Mouse (Mus musculus) cerebellum, adult (tissue): ENCODE results near the gene Itm2b.

Source experiments
- ATAC-seq: cut with Nextera tagmentation; 2 replicates; pipeline ENCODE4 v1.9.2; 2017; ENCODE audit warnings: mild to moderate bottlenecking, moderate library complexity, mixed read lengths; ENCODE audit not compliant: insufficient number of reproducible peaks, low FRiP score, low TSS enrichment

The Itm2b gene

GRCm38 (mm10) chr14:73384913-73385719 is at the start of gene Itm2b:
Itm2b (minus strand) TSS chr14:73385289.
- peak; percentile 47 for ATAC-seq

- ATAC-seq = no peak
Observed at GRCm38 (mm10) chr14:73433487-73433886, 48.4 kb upstream of the Itm2b start.

DNA sequence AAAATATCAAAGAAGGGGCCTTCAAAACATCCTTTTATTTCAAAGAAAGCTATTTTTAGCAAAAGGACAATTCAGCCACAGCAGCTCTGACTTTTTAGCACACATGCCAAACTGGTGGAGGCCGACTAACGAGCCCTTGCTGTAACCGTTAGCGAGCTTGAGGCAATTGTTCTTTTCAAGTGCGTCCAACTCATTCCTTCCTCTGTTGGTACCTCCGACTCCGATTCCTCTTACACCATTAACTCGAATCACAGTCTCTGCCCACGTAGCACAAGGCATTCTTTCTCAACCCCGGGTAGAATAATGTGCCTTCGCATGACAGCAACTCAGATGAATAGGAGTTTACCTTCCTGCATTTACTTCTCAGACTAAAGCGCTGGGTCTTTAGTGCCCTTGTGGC is 45.5 kb upstream of the Itm2b start:
- no peak for ATAC-seq

DNA sequence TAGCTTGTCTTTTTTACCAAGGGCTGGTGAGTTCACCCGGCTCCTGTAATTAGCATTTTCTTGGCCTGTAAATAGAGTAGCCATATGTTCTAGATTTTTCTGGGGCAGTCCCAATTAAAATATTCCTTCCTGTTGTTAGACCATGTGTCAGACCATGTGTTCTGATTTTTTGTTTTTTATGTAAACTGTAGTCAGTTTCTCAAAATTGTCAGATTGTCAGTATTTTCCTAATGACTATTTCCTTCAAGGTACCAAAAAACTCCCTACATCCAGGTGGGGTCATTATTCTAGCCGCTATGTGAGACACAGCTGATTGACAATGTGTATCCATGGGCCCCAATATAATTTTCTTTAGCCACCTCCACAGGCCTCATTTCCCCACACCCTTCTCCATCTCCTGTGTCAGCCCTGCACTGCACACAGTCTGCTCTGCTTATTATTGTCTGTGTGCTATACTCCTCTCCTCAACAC is 40.5 kb upstream of the Itm2b start:
- peak; percentile 85 for ATAC-seq

DNA sequence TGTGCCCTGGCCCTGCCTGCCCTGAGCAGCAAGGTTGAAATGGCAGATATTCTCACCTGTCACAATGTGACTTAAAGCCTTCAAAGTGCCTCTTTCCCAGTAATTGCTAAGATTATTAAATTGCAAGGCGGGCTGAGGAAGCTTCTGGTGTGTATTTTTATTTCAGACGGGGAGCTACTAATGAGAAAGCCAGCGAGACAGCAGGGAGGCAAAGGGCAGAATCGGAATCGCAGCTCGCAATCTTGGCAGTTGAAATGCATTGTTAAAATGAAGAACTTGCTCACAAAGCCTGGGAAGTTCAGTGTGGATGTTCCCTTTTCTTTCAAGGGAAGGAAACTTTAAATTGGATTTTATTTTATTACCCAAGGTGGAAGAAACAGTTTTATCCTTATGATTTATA is 39.9 kb upstream of the Itm2b start:
- peak; percentile 57; the same call in 1 of the 2 replicates for ATAC-seq

DNA sequence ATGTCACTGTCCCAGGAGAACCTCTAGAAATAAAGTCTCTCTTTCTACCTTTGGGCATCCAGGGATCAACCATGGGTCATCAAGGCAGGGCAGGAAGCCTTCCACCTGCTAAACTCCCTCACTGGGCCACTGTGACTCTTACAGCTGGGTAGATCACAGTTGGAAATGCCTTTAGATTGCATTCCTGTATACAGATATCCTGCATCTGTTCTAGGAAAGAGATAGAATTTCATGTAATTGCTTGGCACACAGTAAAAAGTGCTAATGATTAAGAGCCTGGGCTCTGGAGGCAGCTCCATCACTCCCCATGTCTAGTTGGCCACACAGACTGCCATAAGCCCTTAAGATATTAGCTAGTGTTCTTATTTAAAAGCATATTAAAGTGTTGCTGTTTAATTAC is 38.5 kb upstream of the Itm2b start:
- no peak for ATAC-seq

- no peak for ATAC-seq
Observed at GRCm38 (mm10) chr14:73422621-73423020, 37.5 kb upstream of the Itm2b start.

DNA sequence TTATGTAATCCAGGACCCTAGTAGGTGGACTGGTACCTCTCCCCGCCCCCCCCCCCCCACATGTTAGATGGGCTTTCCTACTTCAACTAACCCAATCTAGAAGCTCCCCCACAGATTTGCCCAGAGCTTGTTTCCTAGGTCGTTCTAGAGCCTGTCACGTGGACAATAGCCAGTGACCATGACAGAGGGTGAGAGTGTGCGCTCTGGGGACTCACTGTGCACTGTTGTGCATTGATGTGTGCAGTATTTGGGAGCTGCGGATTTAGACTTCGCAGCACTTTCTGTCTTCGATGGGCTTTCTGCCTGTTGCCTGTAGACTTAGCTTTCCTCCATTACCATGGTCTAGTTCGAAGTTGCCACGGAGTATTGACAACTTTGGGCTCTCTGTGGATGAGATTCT is 36.5 kb upstream of the Itm2b start:
- no peak for ATAC-seq

- ATAC-seq = no peak
Observed at GRCm38 (mm10) chr14:73420138-73420745, 35.2 kb upstream of the Itm2b start.

GRCm38 (mm10) chr14:73416511-73416910 is 31.4 kb upstream of the Itm2b start:
- ATAC-seq = no peak

DNA sequence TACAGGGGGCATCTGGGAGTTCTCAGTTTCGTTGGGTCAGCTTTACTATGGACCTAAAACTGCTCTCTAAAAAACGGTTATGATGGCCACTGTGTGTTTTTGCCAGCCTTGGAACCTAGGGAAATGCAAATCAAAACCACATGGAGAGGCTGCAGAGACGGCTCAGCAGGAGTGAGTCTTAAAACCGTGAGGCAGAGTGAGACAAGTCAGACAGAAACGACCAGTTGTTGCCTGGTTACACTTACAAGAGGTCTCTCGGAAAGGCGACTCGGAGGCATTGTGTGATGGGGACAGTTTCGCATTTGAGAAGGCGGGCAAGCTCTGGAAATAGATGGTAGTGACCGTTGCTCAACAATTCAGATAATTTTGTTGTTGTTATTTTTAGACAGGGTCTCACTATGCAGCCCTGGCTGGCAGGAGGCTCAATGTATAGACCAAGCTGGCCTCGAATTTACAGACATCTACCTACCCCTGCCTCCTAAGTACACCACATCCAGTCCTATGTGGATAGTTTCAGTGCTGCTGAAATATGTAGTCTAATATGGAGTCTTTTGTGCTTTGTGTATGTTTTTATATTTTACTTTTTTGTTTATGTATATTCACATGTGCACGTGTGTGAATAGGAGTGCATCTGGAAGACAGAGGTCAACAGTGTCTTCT is 30.4 kb upstream of the Itm2b start:
- ATAC-seq = no peak

GRCm38 (mm10) chr14:73411729-73412128 is 26.6 kb upstream of the Itm2b start:
- ATAC-seq = no peak

DNA sequence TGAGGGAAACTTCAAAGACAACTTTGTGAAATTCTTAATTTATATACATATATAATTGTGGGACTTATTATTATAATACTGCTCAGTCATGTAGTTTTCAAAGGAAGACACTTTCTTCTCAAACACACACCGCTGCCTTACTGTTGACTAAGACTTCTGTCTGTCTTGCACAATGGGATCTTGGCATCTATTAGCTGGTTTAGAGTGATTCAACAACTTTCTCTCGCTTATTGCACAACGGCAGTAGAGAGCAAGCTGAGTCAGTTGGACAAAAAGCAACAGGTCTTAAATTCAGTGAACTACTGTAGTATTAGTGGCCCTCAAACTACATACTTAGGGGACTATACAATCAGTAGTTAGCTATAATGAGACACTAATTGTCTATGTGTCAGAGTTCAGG is 25.0 kb upstream of the Itm2b start:
- no peak for ATAC-seq

DNA sequence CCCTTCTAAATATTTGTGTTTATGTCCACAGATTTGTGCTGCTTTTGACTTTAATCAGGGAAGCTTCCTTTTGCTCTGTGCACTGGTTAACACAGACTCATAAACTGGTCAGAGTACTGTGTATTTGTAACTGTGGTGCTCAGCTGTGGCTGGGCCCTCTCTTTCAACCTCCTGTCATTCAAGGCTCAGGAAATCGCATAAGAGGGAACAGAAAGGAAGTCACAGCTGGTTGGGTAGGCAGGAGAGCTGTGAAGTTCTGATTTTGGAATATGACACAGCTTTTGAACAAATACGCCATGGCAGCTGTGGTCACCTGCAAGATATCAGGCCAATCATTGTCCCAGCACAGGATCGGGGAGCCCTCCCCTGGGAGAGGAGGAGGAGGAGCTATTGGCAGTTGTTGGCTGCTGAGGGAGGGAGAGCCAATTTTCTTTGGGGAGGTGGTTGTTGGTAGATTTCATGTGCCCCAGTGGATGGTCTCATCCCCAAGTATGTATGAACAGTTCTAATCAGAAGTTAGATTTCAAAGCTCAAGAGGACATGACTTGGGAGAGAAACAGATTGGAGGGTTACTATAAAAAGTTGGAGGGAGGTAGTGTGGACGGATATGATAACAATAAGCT is 23.2 kb upstream of the Itm2b start:
- no peak for ATAC-seq

GRCm38 (mm10) chr14:73404016-73404415 is 18.9 kb upstream of the Itm2b start:
- no peak for ATAC-seq

DNA sequence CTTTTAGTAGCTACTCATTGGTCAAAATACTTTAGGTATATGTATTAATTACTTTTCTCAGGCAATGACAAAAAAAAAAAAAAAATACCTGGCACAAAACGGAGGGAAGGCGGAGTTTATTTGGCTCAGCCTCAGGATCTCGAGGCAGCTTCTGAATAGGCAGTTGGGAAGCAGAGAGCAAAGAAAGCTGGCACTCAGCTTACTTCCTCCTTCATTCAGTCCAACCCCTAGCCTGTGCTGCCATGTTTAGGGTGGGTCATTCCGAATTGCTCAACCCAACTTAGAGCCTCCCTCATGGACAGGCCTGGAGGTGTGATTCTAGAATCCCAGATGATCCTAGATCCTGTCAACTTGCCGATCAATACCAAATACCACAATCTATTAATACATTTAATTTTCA is 18.3 kb upstream of the Itm2b start:
- ATAC-seq = no peak

DNA sequence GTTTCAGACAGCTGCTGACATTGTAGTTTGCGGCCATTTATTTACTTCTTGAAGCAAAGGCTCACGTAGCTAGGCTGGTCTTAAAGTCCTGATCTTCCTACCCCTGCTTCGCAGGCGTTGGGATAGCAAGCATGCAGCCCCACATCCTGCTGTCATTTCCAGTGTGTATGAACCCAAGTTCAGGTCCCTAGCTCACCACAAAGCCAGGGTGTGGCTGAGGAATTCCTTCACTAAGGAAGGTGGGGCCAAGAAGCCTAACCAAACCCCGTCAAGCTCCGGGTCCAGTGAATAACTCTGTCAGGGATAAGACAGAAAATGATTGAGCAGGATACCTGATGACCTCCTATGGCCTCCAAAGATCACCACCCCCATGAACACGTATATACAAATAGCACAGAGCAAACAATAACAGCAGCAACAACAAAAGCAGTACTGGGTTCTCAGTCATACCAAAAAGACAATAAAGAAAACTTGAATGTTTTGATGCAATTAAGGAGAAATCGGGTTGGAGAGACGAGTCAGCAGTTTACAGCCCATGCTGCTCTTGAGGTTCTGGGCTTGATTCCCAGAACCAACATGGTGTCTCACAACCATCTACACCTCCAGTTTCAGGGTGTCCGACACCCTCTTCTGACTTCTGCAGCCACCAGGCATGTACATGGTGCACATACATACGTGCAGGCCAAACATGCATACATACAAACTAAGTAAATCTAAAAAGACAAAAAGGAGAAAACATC is 17.4 kb upstream of the Itm2b start:
- ATAC-seq = no peak

DNA sequence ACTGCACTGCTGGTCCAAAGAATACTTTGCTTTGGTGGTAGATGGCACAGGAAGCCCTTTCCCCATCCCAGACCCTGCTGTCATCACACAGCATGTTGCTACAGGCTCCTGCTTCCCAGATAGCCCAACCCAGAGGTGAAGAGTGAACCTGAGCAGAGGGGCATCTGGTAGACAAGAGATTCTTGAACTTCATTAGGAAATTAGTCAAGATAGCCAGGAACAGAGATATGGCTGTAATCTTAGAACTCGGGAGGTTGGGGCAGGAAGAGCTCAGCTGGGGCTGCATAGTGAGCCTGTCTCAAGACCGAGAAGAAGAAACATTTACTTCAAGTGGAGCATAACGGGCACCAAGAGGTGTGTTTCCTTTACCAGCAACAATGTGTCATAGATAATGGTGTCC is 16.3 kb upstream of the Itm2b start:
- no peak for ATAC-seq

DNA sequence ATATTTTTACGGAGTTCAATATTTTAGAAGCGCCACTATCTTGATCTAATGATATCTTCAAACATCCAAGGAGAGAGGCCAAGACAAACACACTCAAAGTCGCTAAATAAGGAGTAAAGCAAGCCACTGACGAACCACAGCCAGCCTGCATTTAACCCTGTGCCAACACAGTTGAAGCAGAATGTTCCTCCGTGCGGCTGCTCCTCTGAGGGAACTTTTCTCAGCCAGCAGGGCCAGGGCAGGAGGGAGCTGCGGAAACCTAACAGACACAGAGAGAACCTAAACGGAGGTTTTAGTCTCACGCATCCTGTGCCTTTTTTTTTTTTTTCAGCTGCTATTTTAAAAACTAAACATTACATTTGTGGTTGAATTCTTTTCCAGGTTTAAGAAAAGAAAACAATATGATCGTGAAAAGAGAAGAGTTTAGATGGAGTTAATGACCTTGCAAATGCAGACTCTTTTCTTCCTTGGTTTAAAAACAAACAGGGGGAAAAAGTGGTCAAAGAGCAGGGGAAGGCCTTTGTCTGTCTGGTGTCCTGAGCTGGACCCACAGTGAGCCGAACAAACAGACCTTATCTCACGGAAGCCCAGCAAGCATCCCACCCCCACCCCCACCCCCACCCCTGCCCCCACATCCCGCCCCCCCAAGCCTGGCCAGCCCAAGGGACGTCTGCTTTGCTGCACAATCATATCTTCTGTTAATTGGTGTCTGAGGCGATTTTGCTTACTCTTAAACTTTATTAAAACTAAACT is 15.0 kb upstream of the Itm2b start:
- no peak for ATAC-seq
